Mouse (Mus musculus): ENCODE results near the gene Hist2h2aa1.
"Not testable (repeated sequence)": the region's sequence is repeated elsewhere in the genome, so short reads cannot be mapped to it uniquely, and the experiment has no call there.

Hist2h2aa1 gene

GRCm38 (mm10) chr3:96245003-96245886, at the start of gene Hist2h2aa1:
Gene Hist2h2aa1, plus strand, starts transcription at chr3:96245497.
- DNase-seq (ENCODE audit: low spot score): peak; percentile 82

- DNase-seq (ENCODE audit: low spot score): no peak
Measured at GRCm38 (mm10) chr3:96195616-96196313, 49.5 kb upstream of the Hist2h2aa1 start.

DNA sequence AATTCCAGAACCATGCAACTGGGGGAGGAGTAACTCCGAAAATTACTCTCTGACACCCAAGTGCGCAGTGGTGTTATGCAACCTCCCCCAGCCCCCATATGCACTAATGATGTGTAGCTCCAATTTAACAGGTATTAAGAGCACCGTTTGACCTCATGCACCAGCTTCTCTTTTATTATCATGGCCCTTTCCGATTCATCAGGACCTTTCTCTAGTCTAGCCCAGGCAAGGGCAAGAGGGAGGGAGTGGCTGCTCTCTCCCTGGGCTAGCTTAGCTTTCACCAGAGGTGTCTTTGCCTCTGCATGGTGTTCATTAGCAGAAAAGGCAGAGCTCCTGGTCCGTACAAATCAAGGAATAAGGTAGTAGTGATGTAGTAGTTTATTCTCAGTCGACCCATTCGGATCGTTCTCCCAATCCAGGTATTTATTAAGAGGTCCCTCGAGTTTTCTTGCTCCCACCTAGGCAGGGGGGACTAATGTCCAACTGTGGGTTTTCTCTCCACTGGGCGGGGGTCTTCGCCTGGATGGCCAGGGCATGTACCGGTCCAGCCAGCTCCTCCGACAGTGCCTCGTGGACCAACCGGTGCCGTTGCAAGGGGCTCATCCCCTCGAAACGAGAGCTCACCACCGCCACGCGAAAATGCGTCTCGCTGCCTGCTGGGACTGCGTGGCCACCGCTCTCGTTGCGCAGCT, 48.7 kb upstream of the Hist2h2aa1 start:
- DNase-seq (ENCODE audit: low spot score): no peak

DNA sequence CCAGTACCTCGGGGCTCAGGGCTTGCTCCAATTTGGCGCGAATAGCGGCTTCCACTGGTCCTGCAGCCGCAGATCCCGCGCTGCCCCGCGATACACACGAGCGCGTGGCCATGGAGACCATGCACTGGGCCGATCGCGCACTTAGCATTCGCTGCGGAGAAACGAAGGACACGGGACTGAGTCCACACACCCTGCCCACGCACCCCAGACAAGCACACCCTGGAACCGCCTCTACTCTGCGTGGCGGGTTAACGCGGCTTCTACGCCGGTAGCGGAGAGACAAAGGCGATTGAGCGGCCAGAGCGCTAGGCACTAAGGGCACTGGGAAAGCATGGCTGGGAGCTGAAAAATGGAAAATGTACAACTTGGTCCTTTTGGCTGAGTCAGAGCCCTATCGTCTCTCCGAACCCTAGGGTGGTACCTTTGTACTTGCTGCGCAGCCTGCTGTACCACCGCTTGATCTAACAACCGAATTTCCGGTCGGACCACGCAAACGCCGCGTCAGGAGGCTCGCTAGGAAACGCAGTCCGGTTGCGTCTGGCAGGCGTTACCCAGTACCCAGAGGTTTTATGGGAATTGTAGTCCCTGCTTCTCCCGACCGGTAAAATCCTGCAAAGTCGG, 48.1 kb upstream of the Hist2h2aa1 start:
- peak; percentile 94 for DNase-seq (ENCODE audit: low spot score)

- DNase-seq (ENCODE audit: low spot score): peak; percentile 51
Measured at GRCm38 (mm10) chr3:96198181-96198580, 47.1 kb upstream of the Hist2h2aa1 start.

- not testable (repeated sequence) for DNase-seq (ENCODE audit: low spot score)
Measured at GRCm38 (mm10) chr3:96198601-96199251, 46.6 kb upstream of the Hist2h2aa1 start.

GRCm38 (mm10) chr3:96199731-96200130, 45.6 kb upstream of the Hist2h2aa1 start:
- DNase-seq (ENCODE audit: low spot score): no peak

DNA sequence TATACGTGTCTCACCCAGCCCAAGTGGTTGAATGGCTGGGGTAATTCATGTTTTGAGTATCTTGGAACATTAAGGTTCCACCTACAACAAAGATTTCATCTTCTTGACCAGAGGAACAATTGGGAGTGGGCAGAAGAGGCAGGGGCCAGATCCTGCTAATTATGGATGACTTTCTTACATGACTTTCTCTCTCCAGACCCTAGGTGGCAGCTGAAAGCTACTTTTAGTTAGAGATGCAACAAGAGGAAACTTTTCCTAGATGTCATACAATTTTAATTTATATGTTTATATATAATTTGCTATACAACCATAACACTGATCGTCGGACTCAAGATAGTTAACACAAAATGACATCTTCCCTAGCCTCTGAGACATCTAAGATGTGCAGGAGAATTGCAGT, 37.5 kb upstream of the Hist2h2aa1 start:
- DNase-seq (ENCODE audit: low spot score): peak; percentile 51

DNA sequence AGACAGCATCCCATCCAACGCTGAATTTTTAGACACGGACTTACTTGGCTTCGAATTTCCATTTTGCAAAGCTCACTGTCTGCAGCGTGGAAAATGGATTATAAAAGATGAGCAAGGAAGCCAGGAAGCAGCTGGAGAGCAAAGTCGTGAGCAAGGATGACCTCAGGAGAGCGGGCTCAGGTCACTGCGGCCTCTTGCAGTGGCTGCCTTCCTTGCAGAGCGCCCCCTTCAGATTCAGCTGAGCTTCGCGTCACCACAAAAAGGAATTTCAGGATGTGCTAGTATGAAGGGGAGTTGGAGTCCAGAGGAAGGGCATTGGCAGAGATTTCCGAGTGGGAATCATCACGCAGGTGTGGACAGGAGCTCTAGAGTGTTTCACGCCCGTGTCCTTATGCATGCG, 36.1 kb upstream of the Hist2h2aa1 start:
- no peak for DNase-seq (ENCODE audit: low spot score)

- no peak for DNase-seq (ENCODE audit: low spot score)
Measured at GRCm38 (mm10) chr3:96219191-96219641, 26.1 kb upstream of the Hist2h2aa1 start.

- DNase-seq (ENCODE audit: low spot score): peak; percentile 88
Measured at GRCm38 (mm10) chr3:96219661-96220130, 25.6 kb upstream of the Hist2h2aa1 start, which contains the start of the genes Bola1 and Hist2h2ab. Gene Bola1, minus strand, starts transcription at chr3:96219709. Gene Hist2h2ab, plus strand, starts transcription at chr3:96219865.

DNA sequence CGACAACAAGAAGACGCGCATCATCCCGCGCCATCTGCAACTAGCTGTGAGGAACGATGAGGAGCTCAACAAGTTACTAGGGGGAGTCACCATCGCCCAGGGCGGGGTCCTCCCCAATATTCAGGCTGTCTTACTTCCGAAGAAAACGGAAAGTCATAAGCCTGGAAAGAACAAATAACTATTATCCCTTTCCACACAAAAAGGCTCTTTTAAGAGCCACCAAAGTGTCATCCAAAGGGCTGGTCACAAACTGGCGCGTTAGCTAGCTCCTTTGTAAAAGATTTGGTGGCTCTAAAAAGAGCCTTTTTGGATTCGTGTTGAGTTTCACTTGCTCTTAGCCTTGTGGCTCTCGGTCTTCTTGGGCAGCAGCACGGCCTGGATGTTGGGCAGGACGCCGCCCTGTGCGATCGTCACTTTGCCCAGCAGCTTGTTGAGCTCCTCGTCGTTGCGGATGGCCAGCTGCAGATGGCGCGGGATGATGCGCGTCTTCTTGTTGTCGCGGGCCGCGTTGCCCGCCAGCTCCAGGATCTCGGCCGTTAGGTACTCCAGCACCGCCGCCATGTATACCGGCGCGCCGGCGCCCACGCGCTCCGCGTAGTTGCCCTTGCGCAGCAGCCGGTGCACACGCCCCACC, 25.0 kb upstream of the Hist2h2aa1 start:
- DNase-seq (ENCODE audit: low spot score): peak; percentile 50

DNA sequence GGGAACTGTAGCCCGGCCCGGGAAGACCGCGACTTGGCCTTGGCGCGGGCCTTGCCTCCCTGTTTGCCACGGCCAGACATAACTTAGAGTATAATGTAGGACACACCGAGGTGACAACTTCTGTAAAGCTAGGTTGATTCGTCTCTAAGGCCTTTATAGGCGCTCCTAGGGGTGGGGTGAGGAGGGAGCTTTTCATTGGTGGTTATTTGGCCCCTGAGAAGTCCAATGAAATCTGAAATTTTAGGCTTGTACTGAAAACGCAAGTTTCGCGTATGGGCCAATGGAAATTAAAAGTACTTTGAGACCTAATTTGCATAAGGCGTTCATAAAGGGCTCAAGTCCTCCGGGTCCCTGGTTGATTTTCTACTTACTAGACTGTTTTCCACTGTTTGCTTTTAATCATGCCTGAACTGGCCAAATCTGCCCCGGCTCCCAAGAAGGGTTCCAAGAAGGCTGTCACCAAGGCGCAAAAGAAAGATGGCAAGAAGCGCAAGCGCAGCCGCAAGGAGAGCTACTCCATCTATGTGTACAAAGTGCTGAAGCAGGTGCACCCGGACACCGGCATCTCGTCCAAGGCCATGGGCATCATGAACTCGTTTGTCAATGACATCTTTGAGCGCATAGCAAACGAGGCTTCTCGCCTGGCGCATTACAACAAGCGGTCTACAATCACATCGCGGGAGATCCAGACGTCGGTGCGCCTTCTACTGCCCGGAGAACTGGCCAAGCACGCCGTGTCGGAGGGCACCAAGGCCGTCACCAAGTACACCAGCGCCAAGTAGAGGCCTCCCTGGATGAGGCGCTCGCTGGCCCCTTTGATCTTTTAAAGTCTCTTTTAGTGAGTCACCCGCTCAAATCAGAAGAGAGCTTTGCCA, 24.3 kb upstream of the Hist2h2aa1 start, which contains the start of the genes Hist2h2ac and Hist2h2be:
Gene Hist2h2ac, minus strand, starts transcription at position 116 of the 875 bp plus-strand sequence.
Gene Hist2h2be, plus strand, starts transcription at position 355 of the 875 bp plus-strand sequence.
- DNase-seq (ENCODE audit: low spot score): peak; percentile 96

DNA sequence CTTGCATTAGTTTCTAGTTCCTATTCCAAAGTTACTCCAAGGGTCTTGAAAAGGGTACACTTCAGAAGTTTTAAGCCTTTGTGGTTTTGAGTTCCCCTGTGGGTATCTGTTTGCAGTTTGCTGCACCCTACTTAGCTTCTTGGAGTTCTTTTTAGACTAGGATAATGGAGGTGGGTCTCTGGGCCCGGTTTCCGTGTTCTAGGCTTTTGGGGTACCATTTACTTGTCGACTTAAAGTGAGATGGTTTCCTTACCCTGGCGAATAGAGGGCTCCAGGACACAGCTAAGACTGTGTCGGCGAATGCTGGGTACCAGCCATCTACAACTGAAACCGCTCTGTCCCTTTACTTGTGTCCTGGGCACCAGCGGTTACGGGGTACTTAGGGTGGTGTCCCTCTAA, 23.7 kb upstream of the Hist2h2aa1 start:
- DNase-seq (ENCODE audit: low spot score): no peak

DNA sequence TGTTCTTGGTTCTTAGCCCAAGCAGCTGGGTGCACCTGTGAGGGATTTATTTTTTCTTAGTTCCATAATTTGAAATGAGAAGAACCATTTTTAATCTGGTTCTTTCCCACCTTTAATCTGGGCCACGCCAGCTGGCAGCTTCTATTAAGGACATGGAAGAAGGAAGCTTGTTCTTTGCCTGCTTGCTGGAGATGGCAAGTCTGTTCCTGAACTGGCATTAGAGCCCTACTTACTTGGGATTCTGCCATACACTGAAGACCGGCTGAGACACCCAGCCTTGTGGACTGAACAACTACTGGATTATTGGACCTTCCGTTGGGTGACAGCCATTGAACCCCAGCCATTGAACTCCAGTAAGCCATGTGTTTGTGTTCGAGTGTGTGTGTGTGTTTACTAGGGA, 22.5 kb upstream of the Hist2h2aa1 start:
- DNase-seq (ENCODE audit: low spot score): no peak

- no peak for DNase-seq (ENCODE audit: low spot score)
Measured at GRCm38 (mm10) chr3:96225421-96225820, 19.9 kb upstream of the Hist2h2aa1 start.

DNA sequence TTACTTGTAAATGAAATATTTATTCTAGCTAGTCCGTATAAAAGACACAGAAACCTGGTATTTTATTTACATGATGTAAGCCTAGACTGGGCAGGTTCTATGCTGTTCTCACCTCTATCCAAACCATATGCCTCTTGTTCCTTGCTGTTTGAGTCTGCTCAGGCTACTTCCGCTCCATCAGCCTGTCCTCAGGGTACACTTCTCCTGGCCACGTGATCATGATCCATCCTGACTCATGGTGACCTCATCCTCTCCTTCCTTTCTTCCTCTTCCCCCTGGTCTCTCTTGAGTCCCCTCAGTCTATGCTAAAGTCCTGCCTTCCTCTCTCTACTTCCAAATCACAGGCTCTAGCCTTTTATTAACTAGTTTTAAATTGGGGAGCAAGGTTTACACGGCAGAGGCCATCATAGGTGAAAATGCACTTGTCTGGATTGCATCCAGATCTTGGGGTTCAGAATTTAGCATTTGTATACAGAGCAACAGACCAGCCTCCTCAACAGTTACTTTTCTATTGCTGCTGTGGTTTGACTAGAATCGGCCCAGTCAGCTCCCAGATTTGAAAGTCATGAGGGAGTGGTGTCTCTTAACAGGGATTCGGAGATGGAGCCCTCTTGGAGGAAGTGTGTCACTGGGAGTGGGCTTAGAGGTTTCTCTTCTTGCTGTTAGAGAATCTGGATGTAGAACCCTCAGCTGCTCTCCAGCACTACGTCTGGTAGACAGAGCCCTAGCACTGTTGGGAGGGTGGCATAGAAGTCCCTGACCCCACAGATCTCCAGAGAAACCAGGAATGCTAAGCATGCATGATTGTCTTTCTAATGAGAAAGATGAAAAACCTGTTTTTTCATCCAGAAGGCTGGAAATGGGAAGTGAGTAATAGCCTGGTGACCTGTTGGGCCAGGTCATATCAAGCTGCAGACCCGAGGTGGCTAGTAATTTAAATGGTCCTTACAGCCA, 18.3 kb upstream of the Hist2h2aa1 start:
- no peak for DNase-seq (ENCODE audit: low spot score)

DNA sequence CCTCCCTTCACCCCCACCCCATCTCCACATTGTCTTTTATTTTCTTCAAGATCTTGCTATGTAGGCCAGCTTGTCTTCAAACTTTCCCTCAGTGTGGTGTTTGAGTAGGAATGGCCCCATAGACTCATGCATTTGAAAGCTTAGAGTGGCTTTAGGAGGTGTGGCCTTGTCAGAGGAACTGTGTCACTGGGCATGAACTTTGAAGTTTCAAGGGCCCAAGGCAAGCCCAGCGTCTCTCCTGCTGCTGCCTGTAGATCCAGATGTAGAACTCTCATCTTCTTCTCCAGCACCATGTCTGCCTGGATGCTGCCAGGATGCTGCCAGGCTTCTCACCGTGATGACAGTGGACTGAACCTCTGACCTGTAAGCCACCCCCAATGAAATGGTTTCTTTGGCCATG, 16.5 kb upstream of the Hist2h2aa1 start:
- DNase-seq (ENCODE audit: low spot score): no peak

Measured in adipocyte (in vitro differentiated cells).